Mouse (Mus musculus): ENCODE measurements around the gene Cd7.
A peak's percentile ranks its signal among the peaks of the same experiment; 100 is the strongest.

Gene Cd7

DNA sequence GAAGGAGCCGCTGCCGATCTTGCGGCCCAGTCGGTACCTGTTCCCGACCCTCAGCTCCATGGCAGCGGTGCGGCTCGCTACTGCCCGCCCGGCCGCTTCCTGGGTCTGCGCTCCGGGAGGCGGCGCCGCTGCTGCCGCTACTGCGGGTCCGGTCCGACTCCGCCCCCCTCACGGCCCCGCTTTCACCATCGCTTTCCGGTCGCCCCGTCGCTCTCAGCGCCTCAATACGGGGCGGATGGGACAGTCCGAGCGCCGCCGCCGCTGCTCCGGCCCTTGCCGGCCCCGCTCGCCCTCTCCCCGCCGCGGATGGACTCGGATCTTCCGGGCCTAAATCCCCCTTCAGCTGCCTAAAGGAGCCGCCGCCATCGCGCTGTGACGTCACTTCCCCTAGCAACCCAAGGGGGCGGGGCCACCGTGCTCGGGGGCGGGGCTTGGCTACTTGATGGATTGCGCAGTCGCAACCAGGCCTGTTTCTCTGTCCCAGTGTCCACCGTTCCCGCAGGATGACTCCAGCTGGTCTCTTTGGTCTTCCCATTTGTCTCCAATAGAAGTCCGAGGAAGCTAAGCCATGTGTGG, 48.2 kb downstream of the Cd7 start, which contains the start of gene Csnk1d:
Gene Csnk1d, minus strand, starts transcription at position 380 of the 576 bp plus-strand sequence.
- DNase-seq (ENCODE audit: low spot score in 2 of 2), result peak; percentile 97 to 100

- DNase-seq (ENCODE audit: low spot score in 2 of 2), result peak; percentile 25 to 35
Measured at GRCm38 (mm10) chr11:120990126-120990781, 49.0 kb downstream of the Cd7 start.

DNA sequence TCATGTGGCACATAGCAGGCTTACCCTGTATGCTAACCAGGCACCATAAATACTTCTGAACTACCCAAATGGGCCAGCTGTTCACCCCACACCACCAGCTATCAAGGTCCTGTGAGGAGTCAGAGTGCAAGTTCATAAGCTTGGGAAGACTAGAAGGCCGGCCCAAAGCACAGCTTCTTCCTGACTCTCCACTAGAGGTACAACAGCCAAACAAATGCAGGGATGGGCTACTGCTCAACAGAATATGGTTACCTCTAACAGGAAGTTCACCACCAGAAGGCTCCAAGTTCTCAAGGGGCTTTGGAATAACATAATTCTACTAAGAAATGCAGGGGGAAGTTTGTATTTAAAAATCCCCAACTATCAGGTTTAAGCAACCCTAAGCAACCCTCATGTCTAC, 49.7 kb downstream of the Cd7 start:
- no peak for DNase-seq (ENCODE audit: low spot score in 2 of 2)

DNA sequence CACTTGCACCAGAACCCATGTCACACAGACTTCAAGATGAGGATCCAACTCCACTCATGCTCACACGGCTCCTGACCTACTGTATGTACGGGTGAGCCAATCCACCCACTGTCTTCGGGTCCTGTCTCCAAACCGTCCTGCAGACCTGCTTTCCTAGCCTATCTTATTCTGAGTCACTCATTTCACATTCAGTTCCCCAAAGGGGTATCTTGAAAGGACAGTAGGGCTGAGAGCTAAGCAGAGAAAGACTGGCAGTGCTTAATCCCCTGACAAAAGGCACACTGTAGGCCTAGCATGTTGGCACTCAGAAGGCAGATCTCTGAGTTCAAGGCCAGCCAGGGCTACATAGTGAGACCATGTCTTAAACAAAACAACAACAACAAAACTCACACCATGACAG, 50.8 kb downstream of the Cd7 start:
- no peak for DNase-seq (ENCODE audit: low spot score in 2 of 2)

GRCm38 (mm10) chr11:120987608-120988007, 51.6 kb downstream of the Cd7 start:
- no peak for DNase-seq (ENCODE audit: low spot score in 2 of 2)

Data from urinary bladder, adult 18-20 months (tissue).